In the genomic region with DNA sequence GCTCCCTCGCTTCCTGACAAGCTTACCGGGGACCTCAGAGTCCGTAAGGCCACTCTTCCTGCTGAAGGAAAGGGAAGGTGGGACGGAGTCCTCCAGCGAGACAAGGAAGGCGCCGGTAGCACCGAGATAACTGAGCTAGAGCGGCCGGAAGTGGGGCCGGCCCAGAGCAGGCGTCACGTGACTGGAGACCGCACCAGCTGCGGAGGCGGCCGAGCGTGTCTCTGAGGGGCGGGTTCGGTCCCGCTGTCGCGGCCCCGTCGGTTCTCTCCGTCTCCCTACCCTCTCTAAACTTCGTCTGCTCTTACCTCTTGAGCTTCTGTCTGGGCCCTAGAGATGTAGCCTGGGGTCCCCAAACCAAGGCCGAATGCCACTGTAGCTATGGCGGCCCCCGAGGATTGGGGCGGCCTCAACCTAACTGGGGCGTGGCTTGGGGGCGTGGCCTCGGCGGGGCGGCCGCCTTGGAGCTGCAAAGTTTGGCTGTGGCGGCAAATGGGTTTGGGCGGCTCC, we compare ENCODE assay signal across 8 mouse cellular contexts. TPM values are rescaled to one million over a fixed set of nuclear protein-coding genes. Genes with fewer than 3 reads are reported as not detected.
DNase-seq lines count a peak whose midpoint lies in the region; ATAC-seq and TF ChIP-seq lines count a peak whose summit lies in the region.

Brox (minus strand) TSS at position 393 of the 507 bp plus-strand sequence.

- peaks cover 20% of the 10 kb centered on the region for H3K36me3 ChIP-seq in hindbrain, embryonic 13.5 days

- no peak for DNase-seq in Patski (ENCODE audit: low read depth, low spot score)
- DNase-seq in cerebellum, postnatal 14 days = peak; percentile 96 to 97
- peak; percentile 85 to 92 for DNase-seq in frontal cortex, postnatal 14 days (ENCODE audit: low spot score in 2 of 2)
- DNase-seq in layer of hippocampus, postnatal 25 days (ENCODE audit: extremely low spot score in 1 of 2, low spot score in 1 of 2) = peak; percentile 90 to 92
- peak; percentile 94 for DNase-seq in lung, postnatal 25 days (ENCODE audit: low spot score)
- DNase-seq in retina, embryonic 14.5 days (ENCODE audit: low spot score) = peak; percentile 92
- DNase-seq in thymus, postnatal 4 days = peak; percentile 99

- no peaks in the 10 kb centered on the region for H3K9me3 ChIP-seq in hindbrain, embryonic 13.5 days

- no peak for TF ChIP-seq CTCF in Patski (IDR thresholded peaks at IDR 0.05)

- in situ Hi-C loops in Patski (cut with MboI; ENCODE audit: low pct_unique_long_range_greater_than_20kb) = no loop called here

- WGBS in hindbrain, embryonic 13.5 days = 0% methylated on average over 39 of the region's 39 CpGs

- 0 out of 2 replicates have a peak, but pooled peaks cover 7% of the 10 kb centered on the region for H3K4me1 ChIP-seq in hindbrain, embryonic 13.5 days (replicated peaks)

- H3K4me2 ChIP-seq in hindbrain, embryonic 13.5 days = peak within 1 kb of the TSS; percentile 57

- peak within 1 kb of the TSS; percentile 80 for H3K27ac ChIP-seq in hindbrain, embryonic 13.5 days

- peak within 1 kb of the TSS; percentile 51 for H3K4me3 ChIP-seq in hindbrain, embryonic 13.5 days

- CTCF ChIA-PET in Patski (lab: Charles Lee) = interaction anchor here (1.3 kb wide), 1 partner anchor 9 kb away, joined by 3 read pairs; no protein-coding TSS in a partner anchor

- peak; percentile 76 for ATAC-seq in Patski
- ATAC-seq in hindbrain, embryonic 13.5 days (ENCODE audit: low FRiP score) = peak; percentile 94

- H3K27me3 ChIP-seq in Patski = no peaks in the 10 kb centered on the region
- no peaks in the 10 kb centered on the region for H3K27me3 ChIP-seq in hindbrain, embryonic 13.5 days

- POLR2A ChIA-PET in Patski (lab: Charles Lee) = interaction anchor here (1.6 kb wide), 1 partner anchor 8 kb away, joined by 6 read pairs; no protein-coding TSS in a partner anchor

- peak within 1 kb of the TSS; percentile 74 for H3K9ac ChIP-seq in hindbrain, embryonic 13.5 days

RNA-seq across cellular contexts. Expression of gene Brox, which starts in this region (rescaled TPM):
- polyA plus RNA-seq in Patski (2021) = 58.9 TPM
- polyA plus RNA-seq in hindbrain, embryonic 13.5 days (2015; fragmentation: Nextera tagmentation; extraction: Ambion mirVana) = 97.0 and 97.1 TPM in 2 replicates
- 10 to 100 TPM; 51.3 to 52.7 TPM for total RNA-seq in layer of hippocampus, postnatal 25 days (2021)
